Mouse (Mus musculus) olfactory bulb, adult 2 months (tissue): ENCODE results near the gene Fam229b. TPM values are rescaled to one million over a fixed set of nuclear protein-coding genes. Genes with fewer than 3 reads are reported as not detected.
A peak's percentile ranks its signal among the peaks of the same experiment; 100 is the strongest.

ENCODE experiments used
- H3K27ac ChIP-seq: fragments of 200-500 bp; 2 replicates; pipeline ENCODE4 v1.5.1; 2012; ENCODE audit warnings: low read depth, low read length; ENCODE audit not compliant: insufficient read depth
- H3K4me1 ChIP-seq: fragments of 200-500 bp; 2 replicates; pipeline ENCODE4 v1.6.1; 2012; ENCODE audit warnings: low read length; ENCODE audit not compliant: control insufficient read depth, insufficient read depth
- H3K4me3 ChIP-seq: fragments of 200-500 bp; 2 replicates; pipeline ENCODE4 v1.5.1; 2012; ENCODE audit warnings: mild to moderate bottlenecking, low read depth, low read length, moderate library complexity; ENCODE audit not compliant: insufficient read depth
- CTCF ChIP-seq: fragments of 200-500 bp; IDR thresholded peaks from 2 replicates; pipeline ENCODE4 v1.5.1; 2012; ENCODE audit warnings: low read depth, mild to moderate bottlenecking, low read length, moderate library complexity; ENCODE audit not compliant: insufficient read depth
- POLR2A ChIP-seq: fragments of 200-500 bp; IDR thresholded peaks from 2 replicates; pipeline ENCODE4 v1.6.1; 2012; ENCODE audit warnings: mild to moderate bottlenecking, low read depth, low read length, moderate library complexity; ENCODE audit not compliant: insufficient read depth
- WGBS: fragments of 180-500 bp; shearing (Covaris S2); methylation state at CpG from one replicate; pipeline ENCODE4 v1.1.7; 2018; 5-methylcytosine and 5-hydroxymethylcytosine counted together
- polyA plus RNA-seq: library from polyadenylated mRNA; stranded (reverse); fragments of >200 nt; gene quantifications from 2 replicates; pipeline ENCODE4 v1.2.4, GENCODE M21; 2012; ENCODE audit warnings: low replicate concordance; ENCODE audit not compliant: missing spikeins, insufficient read depth, insufficient read length

Gene Fam229b
- polyA plus RNA-seq, 1 experiment = not detected

GRCm38 (mm10) chr10:39169642-39170041 lies 35.9 kb upstream of the Fam229b start:
- H3K4me3 ChIP-seq = 0 out of 2 replicates have a peak overlapping the region, but pooled peaks have one; percentile 9
- peaks cover 16% of the 10 kb centered on the region for H3K4me1 ChIP-seq
- TF ChIP-seq CTCF (no peak), POLR2A (no peak)
- no peak overlapping the region for H3K27ac ChIP-seq
- 30% methylated on average over 9 of the region's 9 CpGs for whole genome bisulfite sequencing

GRCm38 (mm10) chr10:39167611-39168010 lies 33.9 kb upstream of the Fam229b start:
- TF ChIP-seq CTCF = no peak
- no peak for TF ChIP-seq POLR2A
- WGBS = 88% methylated on average over 11 of the region's 11 CpGs

GRCm38 (mm10) chr10:39165632-39166115 lies 32.0 kb upstream of the Fam229b start:
- Histone ChIP-seq H3K4me3 (peak overlapping the region; percentile 51), H3K27ac (peak overlapping the region; percentile 78), H3K4me1 (peaks cover 8% of the 10 kb centered on the region)
- WGBS = 6% methylated on average over 11 of the region's 11 CpGs
- TF ChIP-seq POLR2A = no peak
- TF ChIP-seq CTCF = no peak

More at GRCm38 (mm10) chr10:39167611-39168010, 33.9 kb upstream of the Fam229b start:
- peaks cover 11% of the 10 kb centered on the region for H3K4me1 ChIP-seq
- no peak overlapping the region for H3K4me3 ChIP-seq
- H3K27ac ChIP-seq = no peak overlapping the region

GRCm38 (mm10) chr10:39163694-39164093 lies 30.0 kb upstream of the Fam229b start, which contains the start of gene Ccn6:
TSS of gene Ccn6 (minus strand) at chr10:39163794.
- WGBS = 91% methylated on average over 10 of the region's 10 CpGs
- TF ChIP-seq CTCF (no peak), POLR2A (no peak)
- no peaks in the 10 kb centered on the region for H3K4me1 ChIP-seq
- H3K4me3 ChIP-seq = no peak within 1 kb of the TSS
- H3K27ac ChIP-seq = no peak within 1 kb of the TSS

DNA sequence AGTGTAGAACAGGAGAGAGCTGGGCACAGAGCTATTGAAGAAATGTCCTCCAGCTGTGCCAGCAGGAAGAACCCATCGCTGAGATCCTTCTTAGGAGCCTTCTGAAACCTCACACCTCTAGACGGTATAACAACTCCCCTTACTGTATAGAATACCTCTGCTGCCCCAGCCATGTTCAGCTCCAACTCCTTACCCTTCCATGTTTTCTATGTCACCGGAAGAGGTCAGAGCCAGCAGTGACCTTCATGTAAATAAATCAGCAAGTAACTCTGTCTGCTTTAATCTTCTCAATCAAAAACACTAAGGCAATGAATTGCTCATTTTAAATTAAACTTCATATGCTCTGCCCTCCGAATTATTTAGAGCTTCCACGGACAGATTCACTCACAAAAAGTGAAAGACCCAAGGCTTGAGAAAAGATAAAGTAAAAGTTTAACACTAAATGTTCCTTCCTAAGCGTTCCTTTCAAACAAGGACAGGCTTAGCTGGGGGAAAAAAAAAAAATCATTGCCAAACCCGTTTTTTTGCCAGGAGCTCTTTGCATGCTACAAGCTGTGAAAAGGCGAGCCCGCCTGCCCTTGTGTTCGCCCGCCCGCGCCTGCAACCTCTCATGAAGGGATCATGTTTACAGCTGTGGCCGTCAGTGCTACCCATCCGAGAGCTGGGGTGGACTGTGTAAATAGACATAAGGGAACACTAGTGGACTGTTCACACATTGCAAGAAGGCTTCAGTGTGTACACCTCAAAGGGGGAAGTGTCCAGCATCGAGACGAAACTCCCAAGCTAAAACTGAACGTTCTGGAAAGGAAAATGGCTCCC lies 29.2 kb upstream of the Fam229b start:
- WGBS = 46% methylated on average over 18 of the region's 18 CpGs

DNA sequence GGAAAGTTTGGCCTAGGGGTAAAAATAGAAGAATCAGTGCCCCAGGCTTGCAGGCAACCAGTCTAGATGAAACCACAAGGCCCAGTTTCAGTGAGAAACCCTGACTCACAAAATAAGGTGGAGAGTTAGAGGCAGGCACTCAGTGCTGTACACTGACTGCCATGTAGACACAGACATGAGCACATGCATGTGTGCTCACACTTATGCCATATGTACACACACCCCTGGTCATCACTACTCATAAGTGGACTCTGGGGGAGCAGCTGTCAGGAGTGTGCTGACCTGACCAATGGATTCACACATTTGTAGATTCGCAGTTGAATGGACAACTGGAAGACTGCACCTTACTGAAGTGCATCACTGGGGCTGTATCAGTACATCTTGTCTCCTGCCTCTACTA lies 27.7 kb upstream of the Fam229b start:
- H3K4me3 ChIP-seq = no peak overlapping the region
- WGBS = 91% methylated on average over 1 of the region's 1 CpGs
- no peak overlapping the region for H3K27ac ChIP-seq
- TF ChIP-seq CTCF (no peak), POLR2A (no peak)
- H3K4me1 ChIP-seq = no peaks in the 10 kb centered on the region

More for the DNA sequence above, 29.2 kb upstream of the Fam229b start:
- no peak overlapping the region for H3K4me3 ChIP-seq
- TF ChIP-seq POLR2A (no peak), CTCF (no peak)
- H3K4me1 ChIP-seq = no peaks in the 10 kb centered on the region
- H3K27ac ChIP-seq = no peak overlapping the region

- WGBS = 61% methylated on average over 12 of the region's 12 CpGs
- H3K4me1 ChIP-seq = no peaks in the 10 kb centered on the region
Measured at GRCm38 (mm10) chr10:39158306-39158705, 24.6 kb upstream of the Fam229b start.

DNA sequence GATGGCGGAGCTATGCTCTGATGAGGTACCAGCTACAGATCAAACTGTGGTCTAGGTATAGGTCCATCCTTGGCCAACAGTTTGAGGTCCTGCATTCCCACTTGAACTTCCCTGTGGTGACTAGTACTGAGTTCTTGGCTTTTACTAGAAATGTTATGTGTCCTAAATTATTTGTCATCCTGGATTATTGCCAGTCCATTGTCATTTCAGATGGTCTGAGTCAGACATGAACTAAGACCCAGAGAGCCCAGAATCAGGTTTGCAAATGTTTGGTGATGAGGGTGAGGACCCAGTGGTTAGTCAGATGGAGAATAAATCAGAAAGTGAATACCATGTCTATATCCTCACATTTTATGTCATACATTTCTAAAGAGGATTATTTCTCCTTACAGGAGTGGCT lies 23.6 kb upstream of the Fam229b start:
- TF ChIP-seq CTCF (no peak), POLR2A (no peak)
- no peak overlapping the region for H3K27ac ChIP-seq
- H3K4me1 ChIP-seq = no peaks in the 10 kb centered on the region
- H3K4me3 ChIP-seq = no peak overlapping the region
- WGBS = 94% methylated on average over 1 of the region's 1 CpGs

More at GRCm38 (mm10) chr10:39158306-39158705, 24.6 kb upstream of the Fam229b start:
- no peak for TF ChIP-seq CTCF
- no peak for TF ChIP-seq POLR2A
- Histone ChIP-seq H3K27ac (no peak overlapping the region), H3K4me3 (no peak overlapping the region)

GRCm38 (mm10) chr10:39156719-39157118 lies 23.0 kb upstream of the Fam229b start:
- no peak overlapping the region for H3K27ac ChIP-seq
- no peak overlapping the region for H3K4me3 ChIP-seq
- no peaks in the 10 kb centered on the region for H3K4me1 ChIP-seq
- TF ChIP-seq CTCF (no peak), POLR2A (no peak)
- 91% methylated on average over 5 of the region's 5 CpGs for WGBS

DNA sequence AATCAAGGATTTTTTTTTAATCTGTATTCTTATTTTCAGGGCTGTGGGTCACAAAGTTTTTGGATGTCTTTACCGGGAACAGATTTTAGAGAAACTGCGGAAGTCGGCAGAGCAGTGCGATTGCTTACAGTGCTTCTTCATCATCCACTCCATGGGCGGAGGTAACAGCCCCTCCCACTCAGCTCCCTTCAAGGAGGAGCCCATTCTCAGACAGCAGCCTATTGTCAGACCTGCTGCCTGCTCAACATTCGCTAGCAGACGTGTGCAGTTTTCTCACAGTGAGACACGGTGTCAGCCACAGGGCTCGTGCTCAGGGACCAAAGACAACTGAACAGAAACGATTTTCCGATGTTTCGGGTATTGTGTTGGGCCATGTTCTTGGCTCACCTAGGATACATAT lies 8.5 kb upstream of the Fam229b start:
- 84% methylated on average over 12 of the region's 12 CpGs for WGBS

More for the DNA sequence above, 8.5 kb upstream of the Fam229b start:
- TF ChIP-seq POLR2A (no peak), CTCF (no peak)
- Histone ChIP-seq H3K27ac (no peak overlapping the region), H3K4me3 (no peak overlapping the region), H3K4me1 (no peaks in the 10 kb centered on the region)
